ENCODE assay signal across 8 mouse cellular contexts in genomic region chr4:33125409-33126084, GRCm38 (mm10). TPM values are rescaled to one million over a fixed set of nuclear protein-coding genes. Genes with fewer than 3 reads are reported as not detected.
DNase-seq lines count a peak whose midpoint lies in the region; ATAC-seq lines count a peak whose summit lies in the region.
"Had no signal": no experiment of that assay in that cellular context is flagged by ENCODE, and none has a peak within 500 bp of the region (broad histone marks: within the 10 kb centered on the region; RNA-seq: fewer than 3 reads in every experiment).

No protein-coding gene starts in this region.

- intact Hi-C loops in gastrocnemius, postnatal 14 days (cut with DNase I; ENCODE audit: low total_unique reads): no loop called here

- peak; percentile 88 for ATAC-seq in cerebellum, adult (ENCODE audit: insufficient number of reproducible peaks, low FRiP score, low TSS enrichment)

- peak; percentile 29 for DNase-seq in kidney, postnatal 10 days
- DNase-seq in kidney, postnatal 36 days: no peak
- DNase-seq in Muller cell, postnatal 12 days (ENCODE audit: inconsistent ontology term): peak; percentile 24
- peak; percentile 15 for DNase-seq in gastrocnemius, postnatal 14 days
- DNase-seq in adrenal gland, postnatal 4 days (ENCODE audit: low spot score in 2 of 2): no peak
- no peak for DNase-seq in adrenal gland, postnatal 10 days
- DNase-seq: lung, postnatal 4 days had no signal

RNA-seq across cellular contexts. Expression of gene Gabrr1, which starts 6.8 kb away (rescaled TPM):
- not detected for total RNA-seq in gastrocnemius, postnatal 14 days (2021)
- total RNA-seq in adrenal gland, postnatal 4 days (2021): under 1 TPM; 0.17 TPM
- total RNA-seq in adrenal gland, postnatal 10 days (2021): under 1 TPM in 1 of 2 experiments, not detected in 1; 0.15 TPM

Comparison
In these comparisons a context has a peak if more than half of its experiments do, and no peak if none do; other contexts are left out.
1. DNase-seq: peak in kidney, postnatal 10 days (single experiment), Muller cell, postnatal 12 days (single experiment) and gastrocnemius, postnatal 14 days (single experiment); none in kidney, postnatal 36 days (0 of 2), adrenal gland, postnatal 4 days (0 of 2) and adrenal gland, postnatal 10 days (single experiment).